Mouse (Mus musculus): Measurements from ENCODE around the gene Gm5538.

Gm5538 gene

DNA sequence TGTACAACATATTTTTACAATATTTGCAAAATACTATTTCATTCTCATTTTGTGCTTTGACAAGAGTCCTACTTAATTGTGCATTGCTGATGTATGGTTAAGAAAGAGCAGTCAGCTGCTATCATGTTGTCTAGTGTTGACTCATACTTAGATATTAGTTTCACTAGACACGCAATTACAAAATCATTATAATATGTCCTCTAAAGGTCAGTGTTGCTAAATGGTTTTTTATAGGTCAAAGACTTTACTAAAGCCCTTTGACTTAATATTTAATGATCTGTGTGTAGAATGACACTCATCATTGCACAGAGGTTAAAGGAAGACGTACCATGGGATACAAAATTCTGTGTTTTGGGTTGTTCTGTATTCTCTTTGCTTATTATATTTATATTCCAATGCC lies at the start of gene Gm5538:
TSS of gene Gm5538 (plus strand) at position 301 of the 400 bp plus-strand sequence.
- DNase-seq (ENCODE audit: low spot score), result no peak

- DNase-seq (ENCODE audit: low spot score), result no peak
Measured at GRCm38 (mm10) chr3:59697391-59697790, 32.2 kb upstream of the Gm5538 start.

DNA sequence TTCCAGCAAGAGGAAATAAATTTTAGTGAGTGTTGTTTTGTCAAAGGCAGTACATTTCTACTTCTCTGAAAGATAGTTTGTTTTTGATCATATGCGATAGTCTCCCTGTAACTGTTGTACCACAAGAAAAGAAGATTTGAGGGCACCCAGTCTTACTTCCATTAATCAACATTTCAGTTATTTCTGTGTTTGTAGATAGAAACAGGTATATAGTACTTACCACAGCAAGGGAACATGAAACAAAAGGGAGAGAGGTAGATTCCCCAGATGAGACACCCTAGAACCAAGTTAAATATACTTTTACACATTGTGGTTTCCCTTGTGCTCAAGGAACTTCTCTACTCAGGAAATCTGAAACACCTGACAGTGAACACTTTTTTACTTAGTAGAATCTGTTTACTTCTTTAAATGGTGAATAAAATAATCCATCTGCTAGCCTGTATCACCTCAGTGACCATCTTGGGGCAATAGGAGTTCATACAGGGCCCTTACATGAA lies 26.9 kb upstream of the Gm5538 start:
- no peak for DNase-seq (ENCODE audit: low spot score)

DNA sequence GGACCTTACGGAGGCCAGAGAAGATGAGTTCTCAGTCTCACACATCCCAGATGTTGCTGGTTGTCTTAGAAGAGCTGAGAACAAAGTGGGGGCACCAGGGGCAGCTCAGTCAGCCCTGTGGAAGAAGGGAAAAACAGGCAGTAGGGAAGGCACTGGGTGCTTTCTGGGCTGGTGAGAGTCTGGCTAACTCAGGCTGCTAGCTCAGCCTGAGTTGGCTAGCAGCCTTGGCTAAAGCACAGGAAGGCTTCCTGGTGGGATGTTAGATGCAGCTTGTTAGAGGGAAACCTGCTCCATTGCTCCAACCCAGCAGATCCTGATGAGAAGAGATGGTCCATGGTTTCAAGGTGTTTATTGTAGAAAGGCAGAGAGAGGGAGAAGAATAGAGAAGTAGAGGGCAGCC lies 10.3 kb downstream of the Gm5538 start:
- no peak for DNase-seq (ENCODE audit: low spot score)

DNA sequence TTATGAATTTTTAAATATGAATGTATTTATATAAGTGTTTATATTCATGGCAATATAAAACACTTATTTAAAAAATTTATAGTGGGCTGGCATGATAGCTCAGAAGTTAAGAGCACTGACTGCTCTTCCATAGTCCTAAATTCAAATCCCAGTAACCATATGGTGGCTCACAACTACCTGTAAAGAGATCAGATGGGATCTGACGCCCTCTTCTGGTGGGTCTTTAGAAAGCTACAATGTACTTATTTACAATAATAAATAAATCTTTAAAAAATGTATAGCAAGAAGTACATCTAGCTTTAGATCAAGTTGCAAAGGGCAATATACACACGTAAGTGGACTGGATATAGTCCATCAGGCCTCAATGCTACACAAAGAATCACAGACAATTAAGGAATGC lies 14.6 kb downstream of the Gm5538 start:
- DNase-seq (ENCODE audit: low spot score), result no peak
